Mouse (Mus musculus) midbrain, embryonic 14.5 days (tissue): ENCODE measurements around the gene Fgfr2. TPM values are rescaled to one million over a fixed set of nuclear protein-coding genes. Genes with fewer than 3 reads are reported as not detected.

ENCODE experiments used
- ATAC-seq: fragments of 200-750 bp; cut with Nextera tagmentation; 2 replicates; pipeline ENCODE4 v1.8.0; 2017; ENCODE audit warnings: moderate number of reproducible peaks, moderate library complexity; ENCODE audit not compliant: low FRiP score, low TSS enrichment
- DNase-seq: peaks from one replicate; pipeline ENCODE4 v3.0.0-alpha.2; 2015
- H3K27ac ChIP-seq: fragments of 300-500 bp; sonication (generic); replicated peaks from 2 replicates; pipeline ENCODE4 v1.5.1; 2014; ENCODE audit warnings: mild to moderate bottlenecking, low read depth, low read length, moderate library complexity
- H3K27me3 ChIP-seq: fragments of 300-500 bp; sonication (generic); 2 replicates; pipeline ENCODE4 v1.6.1; 2014; ENCODE audit warnings: low read length, control low read depth, mixed read lengths; ENCODE audit not compliant: control insufficient read depth, insufficient read depth
- H3K36me3 ChIP-seq: fragments of 300-500 bp; sonication (generic); 2 replicates; pipeline ENCODE4 v1.6.1; 2014; ENCODE audit warnings: low read length, control low read depth; ENCODE audit not compliant: control insufficient read depth, insufficient read depth
- H3K4me1 ChIP-seq: fragments of 300-500 bp; sonication (generic); 2 replicates; pipeline ENCODE4 v1.6.1; 2014; ENCODE audit warnings: mild to moderate bottlenecking, antibody characterized with exemption, low read length, control low read depth; ENCODE audit not compliant: control insufficient read depth, insufficient read depth
- H3K4me2 ChIP-seq: fragments of 300-500 bp; sonication (generic); 2 replicates; pipeline ENCODE4 v1.6.1; 2014; ENCODE audit warnings: mild to moderate bottlenecking, low read length, moderate library complexity
- H3K4me3 ChIP-seq: fragments of 300-500 bp; sonication (generic); replicated peaks from 2 replicates; pipeline ENCODE4 v1.5.1; 2014; ENCODE audit warnings: low read depth, low read length
- H3K9ac ChIP-seq: fragments of 300-500 bp; sonication (generic); replicated peaks from 2 replicates; pipeline ENCODE4 v1.6.1; 2014; ENCODE audit warnings: mild to moderate bottlenecking, low read length, moderate library complexity
- H3K9me3 ChIP-seq: fragments of 300-500 bp; sonication (generic); 2 replicates; pipeline ENCODE4 v1.6.1; 2016; ENCODE audit warnings: low read length, control low read depth, mixed read lengths; ENCODE audit not compliant: control insufficient read depth
- WGBS: fragments of 180-500 bp; shearing (Covaris S2); extraction: QIAGEN DNeasy Blood & Tissue Kit; methylation state at CpG from one replicate; pipeline ENCODE4 v1.1.7; 2014; 5-methylcytosine and 5-hydroxymethylcytosine counted together
- polyA plus RNA-seq: library from polyadenylated mRNA; unstranded; fragments of >200 nt; fragmentation: Nextera tagmentation; extraction: Ambion mirVana; gene quantifications from 2 replicates; pipeline ENCODE4 v1.2.1, GENCODE M21; 2014

Fgfr2 gene
- polyA plus RNA-seq, 1 experiment from 2014 or later = 28.1 TPM

- 85% methylated on average over 3 of the region's 3 CpGs for WGBS
- H3K9me3 ChIP-seq = no peaks in the 10 kb centered on the region
- no peak overlapping the region for H3K9ac ChIP-seq
- no peak overlapping the region for H3K27ac ChIP-seq
- no peaks in the 10 kb centered on the region for H3K27me3 ChIP-seq
- H3K4me2 ChIP-seq = no peak overlapping the region
- H3K4me1 ChIP-seq = no peaks in the 10 kb centered on the region
- ATAC-seq (no peak), DNase-seq (no peak)
- H3K4me3 ChIP-seq = no peak overlapping the region
- H3K36me3 ChIP-seq = peaks cover 12% of the 10 kb centered on the region
Measured at GRCm38 (mm10) chr7:130886246-130886645, 2236.9 kb downstream of the Fgfr2 start.

GRCm38 (mm10) chr7:130884161-130884560 is 2239.0 kb downstream of the Fgfr2 start:
- Histone ChIP-seq H3K9me3 (no peaks in the 10 kb centered on the region), H3K4me2 (no peak overlapping the region), H3K4me3 (no peak overlapping the region), H3K27ac (no peak overlapping the region), H3K4me1 (no peaks in the 10 kb centered on the region), H3K27me3 (no peaks in the 10 kb centered on the region), H3K9ac (no peak overlapping the region), H3K36me3 (peaks cover 16% of the 10 kb centered on the region)
- ATAC-seq (no peak), DNase-seq (no peak)
- 96% methylated on average over 2 of the region's 2 CpGs for WGBS

- Histone ChIP-seq H3K9me3 (no peaks in the 10 kb centered on the region), H3K4me1 (peaks cover 4% of the 10 kb centered on the region), H3K27me3 (no peaks in the 10 kb centered on the region), H3K9ac (no peak overlapping the region), H3K36me3 (no peaks in the 10 kb centered on the region), H3K4me3 (0 out of 2 replicates have a peak overlapping the region, but pooled peaks have one; percentile 2), H3K4me2 (peak overlapping the region; percentile 71), H3K27ac (no peak overlapping the region)
- 52% methylated on average over 3 of the region's 3 CpGs for WGBS
- DNase-seq (no peak), ATAC-seq (no peak)
Measured at GRCm38 (mm10) chr7:130867256-130867655, 2255.9 kb downstream of the Fgfr2 start.

- DNase-seq (peak; percentile 31), ATAC-seq (no peak)
- H3K4me3 ChIP-seq = peak overlapping the region; percentile 77
- H3K4me2 ChIP-seq = peak overlapping the region; percentile 71
- H3K36me3 ChIP-seq = no peaks in the 10 kb centered on the region
- no peaks in the 10 kb centered on the region for H3K9me3 ChIP-seq
- H3K9ac ChIP-seq = peak overlapping the region; percentile 86
- WGBS = 3% methylated on average over 13 of the region's 13 CpGs
- H3K27ac ChIP-seq = peak overlapping the region; percentile 86; the same call in 1 of the 2 replicates
- H3K4me1 ChIP-seq = peaks cover 4% of the 10 kb centered on the region
- H3K27me3 ChIP-seq = no peaks in the 10 kb centered on the region
Measured at GRCm38 (mm10) chr7:130866640-130867039, 2256.5 kb downstream of the Fgfr2 start.

- Histone ChIP-seq H3K27ac (peak within 1 kb of the TSS; percentile 86), H3K36me3 (no peaks in the 10 kb centered on the region), H3K4me1 (peaks cover 9% of the 10 kb centered on the region), H3K9ac (peak within 1 kb of the TSS; percentile 86), H3K4me3 (peak within 1 kb of the TSS; percentile 77), H3K9me3 (no peaks in the 10 kb centered on the region), H3K27me3 (no peaks in the 10 kb centered on the region), H3K4me2 (peak within 1 kb of the TSS; percentile 71)
- peak; percentile 98 for ATAC-seq
- DNase-seq = peak; percentile 99
- WGBS = under 1% methylated on average over 112 of the region's 114 CpGs
Measured at GRCm38 (mm10) chr7:130865613-130866591, 2257.2 kb downstream of the Fgfr2 start, which contains the start of gene Plekha1. TSS of gene Plekha1 (plus strand) at chr7:130865756.

- Histone ChIP-seq H3K36me3 (no peaks in the 10 kb centered on the region), H3K27me3 (no peaks in the 10 kb centered on the region), H3K4me1 (peaks cover 17% of the 10 kb centered on the region), H3K4me3 (no peak overlapping the region), H3K27ac (no peak overlapping the region), H3K9me3 (no peaks in the 10 kb centered on the region), H3K4me2 (no peak overlapping the region), H3K9ac (no peak overlapping the region)
- no peak for ATAC-seq
- WGBS = 82% methylated on average over 7 of the region's 7 CpGs
- DNase-seq = no peak
Measured at GRCm38 (mm10) chr7:130864711-130865110, 2258.4 kb downstream of the Fgfr2 start.

GRCm38 (mm10) chr7:130862501-130862900 is 2260.6 kb downstream of the Fgfr2 start:
- Histone ChIP-seq H3K4me1 (peaks cover 17% of the 10 kb centered on the region), H3K9ac (no peak overlapping the region), H3K4me2 (no peak overlapping the region), H3K27ac (no peak overlapping the region), H3K4me3 (no peak overlapping the region), H3K9me3 (no peaks in the 10 kb centered on the region), H3K36me3 (no peaks in the 10 kb centered on the region), H3K27me3 (no peaks in the 10 kb centered on the region)
- peak; percentile 16 for DNase-seq
- ATAC-seq = no peak
- 46% methylated on average over 1 of the region's 1 CpGs for WGBS

- Histone ChIP-seq H3K27ac (0 out of 2 replicates have a peak overlapping the region, but pooled peaks have one; percentile 8), H3K36me3 (no peaks in the 10 kb centered on the region), H3K4me2 (no peak overlapping the region), H3K4me1 (peaks cover 12% of the 10 kb centered on the region), H3K4me3 (no peak overlapping the region), H3K9ac (no peak overlapping the region), H3K9me3 (no peaks in the 10 kb centered on the region), H3K27me3 (no peaks in the 10 kb centered on the region)
- WGBS = 11% methylated on average over 11 of the region's 11 CpGs
- peak; percentile 64 for DNase-seq
- no peak for ATAC-seq
Measured at GRCm38 (mm10) chr7:130860721-130861142, 2262.4 kb downstream of the Fgfr2 start.
